Mouse (Mus musculus): ENCODE measurements around the gene Rnase1.
"Not testable (repeated sequence)": the region's sequence is repeated elsewhere in the genome, so short reads cannot be mapped to it uniquely, and the experiment has no call there.

Rnase1 gene

GRCm38 (mm10) chr14:51146685-51147084 lies at the start of gene Rnase1:
Rnase1 (minus strand) TSS chr14:51146785.
- no peak for DNase-seq

- DNase-seq, result no peak
Measured at GRCm38 (mm10) chr14:51195681-51196080, 49.1 kb upstream of the Rnase1 start.

GRCm38 (mm10) chr14:51181051-51181450 lies 34.5 kb upstream of the Rnase1 start:
- not testable (repeated sequence) for DNase-seq

- DNase-seq, result no peak
Measured at GRCm38 (mm10) chr14:51173843-51174242, 27.3 kb upstream of the Rnase1 start.

GRCm38 (mm10) chr14:51172947-51173346 lies 26.4 kb upstream of the Rnase1 start:
- DNase-seq, result not testable (repeated sequence)

GRCm38 (mm10) chr14:51172095-51172865 lies 25.7 kb upstream of the Rnase1 start:
- DNase-seq, result peak; percentile 20 to 26

GRCm38 (mm10) chr14:51166068-51166467 lies 19.5 kb upstream of the Rnase1 start:
- no peak for DNase-seq

- DNase-seq, result no peak
Measured at GRCm38 (mm10) chr14:51165435-51165834, 18.9 kb upstream of the Rnase1 start.

- not testable (repeated sequence) for DNase-seq
Measured at GRCm38 (mm10) chr14:51163323-51163722, 16.7 kb upstream of the Rnase1 start.

GRCm38 (mm10) chr14:51161976-51162375 lies 15.4 kb upstream of the Rnase1 start, which contains the start of gene Rnase2b:
Rnase2b (plus strand) TSS chr14:51162260.
- DNase-seq, result not testable (repeated sequence)

GRCm38 (mm10) chr14:51157072-51157471 lies 10.5 kb upstream of the Rnase1 start:
- DNase-seq, result no peak

GRCm38 (mm10) chr14:51156736-51157068 lies 10.1 kb upstream of the Rnase1 start:
- no peak for DNase-seq

GRCm38 (mm10) chr14:51156056-51156735 lies 9.6 kb upstream of the Rnase1 start:
- DNase-seq, result no peak

GRCm38 (mm10) chr14:51152249-51152870 lies 5.8 kb upstream of the Rnase1 start:
- DNase-seq, result no peak

GRCm38 (mm10) chr14:51150206-51150831 lies 3.7 kb upstream of the Rnase1 start:
- DNase-seq, result no peak

- DNase-seq, result no peak
Measured at GRCm38 (mm10) chr14:51149164-51149563, 2.6 kb upstream of the Rnase1 start.

- DNase-seq, result no peak
Measured at GRCm38 (mm10) chr14:51148006-51148405, 1.4 kb upstream of the Rnase1 start.

- peak; percentile 19 to 25 for DNase-seq
Measured at GRCm38 (mm10) chr14:51145521-51145920, 1.1 kb downstream of the Rnase1 start.

GRCm38 (mm10) chr14:51144451-51144850 lies 2.1 kb downstream of the Rnase1 start:
- no peak for DNase-seq

GRCm38 (mm10) chr14:51143937-51144336 lies 2.6 kb downstream of the Rnase1 start:
- no peak for DNase-seq

GRCm38 (mm10) chr14:51143287-51143686 lies 3.3 kb downstream of the Rnase1 start:
- DNase-seq, result no peak

- no peak for DNase-seq
Measured at GRCm38 (mm10) chr14:51142568-51142967, 4.0 kb downstream of the Rnase1 start.

GRCm38 (mm10) chr14:51142119-51142518 lies 4.5 kb downstream of the Rnase1 start:
- DNase-seq, result no peak
